Mouse (Mus musculus) NIH3T3 (cell line): ENCODE measurements around the gene Gsto2.

Experiments used
- DNase-seq: peaks from one replicate; pipeline ENCODE4 v3.0.0-alpha.2; 2012; ENCODE audit warnings: low read depth

The Gsto2 gene

GRCm38 (mm10) chr19:47857957-47858942 lies 7.1 kb upstream of the Gsto2 start:
- no peak for DNase-seq

GRCm38 (mm10) chr19:47859180-47859579 lies 6.2 kb upstream of the Gsto2 start:
- DNase-seq: no peak

GRCm38 (mm10) chr19:47862581-47862980 lies 2.8 kb upstream of the Gsto2 start:
- DNase-seq: no peak

GRCm38 (mm10) chr19:47864051-47864450 lies 1.3 kb upstream of the Gsto2 start:
- DNase-seq: no peak

- no peak for DNase-seq
Measured at GRCm38 (mm10) chr19:47864721-47865120, 613 bp upstream of the Gsto2 start.

GRCm38 (mm10) chr19:47867628-47868175 lies 2.4 kb downstream of the Gsto2 start:
- DNase-seq: peak; percentile 53

- peak; percentile 89 for DNase-seq
Measured at GRCm38 (mm10) chr19:47868951-47869350, 3.6 kb downstream of the Gsto2 start.

GRCm38 (mm10) chr19:47869516-47869915 lies 4.2 kb downstream of the Gsto2 start:
- peak; percentile 70 for DNase-seq

- peak; percentile 95 for DNase-seq
Measured at GRCm38 (mm10) chr19:47870102-47870666, 4.8 kb downstream of the Gsto2 start.

- DNase-seq: peak; percentile 45
Measured at GRCm38 (mm10) chr19:47871515-47871914, 6.2 kb downstream of the Gsto2 start.

- DNase-seq: no peak
Measured at GRCm38 (mm10) chr19:47876252-47876651, 10.9 kb downstream of the Gsto2 start.

- no peak for DNase-seq
Measured at GRCm38 (mm10) chr19:47881538-47881937, 16.2 kb downstream of the Gsto2 start.

GRCm38 (mm10) chr19:47882151-47882881 lies 17.0 kb downstream of the Gsto2 start:
- peak; percentile 98 for DNase-seq

- DNase-seq: no peak
Measured at GRCm38 (mm10) chr19:47882882-47883254, 17.5 kb downstream of the Gsto2 start.

- DNase-seq: no peak
Measured at GRCm38 (mm10) chr19:47884296-47885085, 19.2 kb downstream of the Gsto2 start.

- DNase-seq: no peak
Measured at GRCm38 (mm10) chr19:47885191-47885743, 19.9 kb downstream of the Gsto2 start.

- no peak for DNase-seq
Measured at GRCm38 (mm10) chr19:47885886-47886285, 20.6 kb downstream of the Gsto2 start.

- peak; percentile 98 for DNase-seq
Measured at GRCm38 (mm10) chr19:47886617-47887016, 21.3 kb downstream of the Gsto2 start.

GRCm38 (mm10) chr19:47887417-47887816 lies 22.1 kb downstream of the Gsto2 start:
- no peak for DNase-seq

- no peak for DNase-seq
Measured at GRCm38 (mm10) chr19:47888037-47888436, 22.7 kb downstream of the Gsto2 start.

- DNase-seq: peak; percentile 73
Measured at GRCm38 (mm10) chr19:47890489-47891130, 25.3 kb downstream of the Gsto2 start.
